Mouse (Mus musculus): Measurements from ENCODE around the gene Yipf6.
"Not testable (repeated sequence)": the region's sequence is repeated elsewhere in the genome, so short reads cannot be mapped to it uniquely, and the experiment has no call there.

DNA sequence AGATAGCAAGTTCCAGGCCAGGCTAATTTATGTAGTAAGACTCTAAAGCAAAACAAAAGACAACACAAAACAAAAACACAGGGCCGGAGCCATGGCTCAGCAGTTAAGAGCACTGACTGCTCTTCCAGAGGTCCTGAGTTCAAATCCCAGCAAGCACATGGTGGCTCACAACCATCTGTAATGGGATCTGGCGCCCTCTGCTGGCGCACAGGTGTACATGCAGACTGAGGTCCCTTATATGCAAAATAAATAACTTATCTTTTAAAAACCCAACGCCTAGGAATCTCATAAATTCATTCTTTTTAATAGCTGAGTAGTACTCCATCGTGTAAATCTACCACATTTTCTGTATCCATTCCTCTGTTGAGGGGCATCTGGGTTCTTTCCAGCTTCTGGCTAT, 50.5 kb downstream of the Yipf6 start:
- TF ChIP-seq POLR2A, CTCF (IDR thresholded peaks at IDR 0.05; ENCODE audit: insufficient read depth, low read depth, low read length): not testable (repeated sequence)

All from olfactory bulb, adult 2 months (tissue).